Mouse (Mus musculus): ENCODE results near the gene Phrf1. TPM values are rescaled to one million over a fixed set of nuclear protein-coding genes. Genes with fewer than 3 reads are reported as not detected.

Gene Phrf1
- polyA plus RNA-seq, 2 experiments: 14.1 to 25.7 TPM

DNA sequence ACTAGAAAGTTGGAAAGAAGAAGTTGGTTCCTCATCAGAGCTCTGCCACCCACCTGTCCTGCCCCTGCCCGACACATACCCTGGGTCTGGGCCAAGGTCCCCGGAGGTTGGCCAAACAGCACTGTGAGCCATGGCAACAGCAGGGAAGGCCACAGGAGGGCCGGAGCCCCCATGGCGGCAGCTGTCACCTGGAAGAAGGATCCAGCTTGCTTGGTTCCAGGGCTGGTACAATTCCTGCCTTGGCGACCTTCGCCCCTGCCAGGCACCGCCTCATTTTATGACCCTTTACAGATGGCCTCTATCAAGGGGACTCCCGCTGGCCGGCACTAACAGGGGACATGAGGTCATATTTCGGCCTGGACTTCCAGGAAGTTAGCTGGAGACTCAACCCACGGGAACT lies 48.0 kb downstream of the Phrf1 start, which contains the start of gene Cdhr5:
Gene Cdhr5 (minus strand): TSS at position 241 of the 400 bp plus-strand sequence.
- H3K9me3 ChIP-seq (ENCODE audit: control insufficient read depth, low read length): no peaks in the 10 kb centered on the region
- ATAC-seq (ENCODE audit: insufficient read depth): no peak
- H3K9ac ChIP-seq (replicated peaks): no peak within 1 kb of the TSS
- no peak within 1 kb of the TSS for H3K4me3 ChIP-seq (ENCODE audit: insufficient read depth in 1 of 2, low read depth in 2 of 2, low read length in 2 of 2)
- no peak within 1 kb of the TSS for H3K27ac ChIP-seq
- H3K36me3 ChIP-seq (replicated peaks; ENCODE audit: control insufficient read depth, insufficient read depth, low read depth): no peaks in the 10 kb centered on the region
- H3K4me2 ChIP-seq (ENCODE audit: low read depth): no peak within 1 kb of the TSS
- 67% methylated on average over 11 of the region's 11 CpGs for WGBS (ENCODE audit: insufficient replicate concordance)
- H3K4me1 ChIP-seq (replicated peaks; ENCODE audit: control insufficient read depth in 2 of 2, insufficient read depth in 2 of 2, low read length in 1 of 2): 0 out of 4 replicates have a peak, but pooled peaks cover 0 to 2% of the 10 kb centered on the region in 2 experiments
- TF ChIP-seq EP300 (IDR thresholded peaks at IDR 0.05; ENCODE audit: low read depth) (no peak), CTCF (IDR thresholded peaks at IDR 0.05; ENCODE audit: low read depth) (no peak)
- DNase-seq (ENCODE audit: low read depth in 3 of 3, low spot score in 3 of 3): no peak
- peaks cover 22% of the 10 kb centered on the region for H3K27me3 ChIP-seq (ENCODE audit: control insufficient read depth, insufficient read depth, low read length)

DNA sequence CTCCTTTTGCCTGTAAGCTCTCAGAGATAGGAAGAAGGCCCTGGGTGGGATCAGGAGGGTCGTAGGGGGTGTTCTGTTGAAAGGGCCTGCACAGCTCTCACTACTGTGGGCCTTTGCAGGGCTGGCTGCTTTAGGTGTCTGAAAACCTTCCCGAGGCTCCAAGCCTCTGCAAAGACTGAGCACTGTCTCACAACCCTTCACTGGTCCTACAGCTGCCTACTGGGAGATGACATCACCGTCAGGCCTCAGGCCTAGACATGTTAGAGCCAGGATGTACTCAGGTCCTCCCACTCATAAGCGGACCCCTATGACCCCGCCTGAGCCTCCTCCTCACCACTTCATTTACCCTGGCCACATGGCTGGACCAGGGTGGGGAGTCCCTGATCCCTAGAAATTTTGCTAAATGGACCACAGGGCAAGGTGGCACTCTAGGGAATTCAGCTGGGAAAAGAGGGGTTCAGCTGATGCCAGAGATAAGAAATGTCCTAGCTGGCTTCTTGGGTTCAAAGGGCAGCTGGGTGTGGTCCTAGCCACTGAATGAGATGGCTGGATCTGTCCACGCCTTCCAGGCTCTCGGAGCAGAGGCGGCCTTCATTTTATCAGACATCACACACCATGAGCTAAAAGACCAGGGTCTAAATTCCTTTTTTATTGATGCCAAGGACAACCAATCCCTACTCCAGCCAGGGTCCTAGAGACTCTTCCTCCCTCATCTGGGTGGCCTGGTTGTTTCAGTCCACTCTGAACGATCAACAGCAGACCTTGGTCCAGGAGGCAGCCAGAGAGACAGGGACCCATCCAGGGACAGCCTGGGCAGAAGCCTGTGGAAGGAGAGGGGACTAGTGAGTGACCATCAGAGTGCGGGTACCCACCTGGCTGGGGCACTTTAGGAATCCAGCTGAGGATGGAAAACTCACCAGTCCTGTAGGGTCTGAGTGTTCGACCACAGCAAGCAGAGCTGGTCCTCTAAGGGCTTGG lies 49.4 kb downstream of the Phrf1 start:
- Histone ChIP-seq H3K9ac (replicated peaks) (no peak overlapping the region), H3K4me2 (ENCODE audit: low read depth) (no peak overlapping the region), H3K4me1 (replicated peaks; ENCODE audit: control insufficient read depth in 2 of 2, insufficient read depth in 2 of 2, low read length in 1 of 2) (0 out of 4 replicates have a peak, but pooled peaks cover 0 to 2% of the 10 kb centered on the region in 2 experiments), H3K27me3 (ENCODE audit: control insufficient read depth, insufficient read depth, low read length) (peaks cover 22% of the 10 kb centered on the region), H3K4me3 (ENCODE audit: insufficient read depth in 1 of 2, low read depth in 2 of 2, low read length in 2 of 2) (no peak overlapping the region), H3K27ac (no peak overlapping the region), H3K9me3 (ENCODE audit: control insufficient read depth, low read length) (no peaks in the 10 kb centered on the region), H3K36me3 (replicated peaks; ENCODE audit: control insufficient read depth, insufficient read depth, low read depth) (no peaks in the 10 kb centered on the region)
- no peak for DNase-seq (ENCODE audit: low read depth in 3 of 3, low spot score in 3 of 3)
- ATAC-seq (ENCODE audit: insufficient read depth): no peak
- TF ChIP-seq CTCF (IDR thresholded peaks at IDR 0.05; ENCODE audit: low read depth): no peak
- TF ChIP-seq EP300 (IDR thresholded peaks at IDR 0.05; ENCODE audit: low read depth): no peak
- 61% methylated on average over 11 of the region's 11 CpGs for WGBS (ENCODE audit: insufficient replicate concordance)

DNA sequence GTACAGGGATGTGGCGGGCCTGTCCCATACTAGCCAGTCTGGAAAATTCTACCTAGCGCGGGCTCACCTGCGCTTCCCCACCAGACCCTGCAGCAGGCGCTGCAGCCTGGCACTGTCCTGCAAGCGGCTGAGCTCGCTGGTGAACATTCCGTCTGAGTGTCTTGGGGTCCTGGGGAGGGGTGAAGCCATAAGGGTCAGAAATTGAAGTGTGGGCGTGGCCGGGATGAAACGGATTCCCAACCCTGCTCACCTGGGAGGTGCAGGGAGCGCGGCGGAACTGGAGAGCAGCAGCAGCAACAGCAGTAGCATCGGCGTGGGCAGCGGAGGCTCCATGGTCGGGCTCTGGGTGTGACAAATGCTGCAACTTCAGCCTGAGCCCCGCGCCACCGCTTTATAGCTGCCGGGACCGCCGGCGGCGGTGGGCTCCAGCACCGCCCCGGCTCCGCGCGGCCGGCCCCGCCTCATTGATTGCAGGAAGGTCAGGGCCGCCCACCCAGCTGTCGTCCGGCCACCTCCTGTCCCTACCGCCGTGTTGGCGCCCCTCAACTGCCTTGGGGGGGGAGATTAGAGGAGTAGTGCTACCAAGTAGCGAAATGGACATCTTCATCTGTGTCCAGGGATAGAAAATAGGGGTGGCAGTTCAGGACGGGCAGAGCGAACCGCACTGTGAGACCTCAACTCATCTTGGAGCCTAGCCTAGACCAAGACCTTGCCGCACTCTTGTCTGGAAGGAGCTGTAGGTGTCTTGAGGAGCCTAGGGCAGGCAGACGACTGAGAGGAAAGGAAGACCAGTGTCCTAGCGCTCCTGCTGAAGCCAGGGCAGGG lies 50.4 kb downstream of the Phrf1 start, which contains the start of gene Sct:
Gene Sct (minus strand): TSS at position 368 of the 825 bp plus-strand sequence.
- Histone ChIP-seq H3K4me1 (replicated peaks; ENCODE audit: control insufficient read depth in 2 of 2, insufficient read depth in 2 of 2, low read length in 1 of 2) (peaks cover 0 to 2% of the 10 kb centered on the region in 2 experiments; a peak in 1 of 4 replicates), H3K9me3 (ENCODE audit: control insufficient read depth, low read length) (no peaks in the 10 kb centered on the region), H3K9ac (replicated peaks) (no peak within 1 kb of the TSS), H3K27ac (no peak within 1 kb of the TSS), H3K4me2 (ENCODE audit: low read depth) (peak within 1 kb of the TSS; percentile 58), H3K36me3 (replicated peaks; ENCODE audit: control insufficient read depth, insufficient read depth, low read depth) (no peaks in the 10 kb centered on the region), H3K4me3 (ENCODE audit: insufficient read depth in 1 of 2, low read depth in 2 of 2, low read length in 2 of 2) (peak within 1 kb of the TSS; percentile 1 to 31; a peak in 3 of 4 replicates), H3K27me3 (ENCODE audit: control insufficient read depth, insufficient read depth, low read length) (peaks cover 22% of the 10 kb centered on the region)
- 5% methylated on average over 46 of the region's 46 CpGs for WGBS (ENCODE audit: insufficient replicate concordance)
- TF ChIP-seq EP300 (IDR thresholded peaks at IDR 0.05; ENCODE audit: low read depth) (no peak), CTCF (IDR thresholded peaks at IDR 0.05; ENCODE audit: low read depth) (peak; percentile 56; the same call in 1 of the 2 replicates)
- ATAC-seq (ENCODE audit: insufficient read depth): no peak
- no peak for DNase-seq (ENCODE audit: low read depth in 3 of 3, low spot score in 3 of 3)

DNA sequence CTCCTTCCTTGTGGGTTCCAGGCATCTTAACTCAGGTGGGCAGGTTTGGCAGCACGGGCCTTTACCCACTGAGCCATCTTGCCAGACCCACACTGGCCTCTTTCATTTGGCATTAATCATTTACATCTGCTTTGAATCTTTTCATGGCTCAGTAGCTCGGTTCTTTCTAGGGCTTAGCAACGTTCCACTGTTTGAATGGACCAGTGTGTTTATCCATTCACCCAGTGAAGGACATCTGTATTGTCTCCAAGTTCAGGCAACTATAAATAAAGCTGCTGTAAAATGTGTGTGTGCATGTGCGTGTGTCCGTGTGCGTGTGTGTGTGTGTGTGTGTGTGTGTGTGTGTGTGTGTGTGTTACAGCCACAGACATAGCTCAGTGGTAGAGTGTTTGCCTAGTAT lies 52.9 kb downstream of the Phrf1 start:
- ATAC-seq (ENCODE audit: insufficient read depth) (no peak), DNase-seq (ENCODE audit: low read depth in 3 of 3, low spot score in 3 of 3) (no peak)
- Histone ChIP-seq H3K27ac (no peak overlapping the region), H3K9ac (replicated peaks) (no peak overlapping the region), H3K9me3 (ENCODE audit: control insufficient read depth, low read length) (no peaks in the 10 kb centered on the region), H3K27me3 (ENCODE audit: control insufficient read depth, insufficient read depth, low read length) (peaks cover 22% of the 10 kb centered on the region), H3K4me2 (ENCODE audit: low read depth) (no peak overlapping the region), H3K4me1 (replicated peaks; ENCODE audit: control insufficient read depth in 2 of 2, insufficient read depth in 2 of 2, low read length in 1 of 2) (peaks cover 0 to 2% of the 10 kb centered on the region in 2 experiments; a peak in 1 of 4 replicates), H3K4me3 (ENCODE audit: insufficient read depth in 1 of 2, low read depth in 2 of 2, low read length in 2 of 2) (no peak overlapping the region), H3K36me3 (replicated peaks; ENCODE audit: control insufficient read depth, insufficient read depth, low read depth) (no peaks in the 10 kb centered on the region)
- WGBS (ENCODE audit: insufficient replicate concordance): 72% methylated on average over 6 of the region's 6 CpGs
- TF ChIP-seq EP300 (IDR thresholded peaks at IDR 0.05; ENCODE audit: low read depth): no peak
- TF ChIP-seq CTCF (IDR thresholded peaks at IDR 0.05; ENCODE audit: low read depth): no peak
